Mouse (Mus musculus) kidney, adult 11 months (tissue): ENCODE data around the gene Lrpap1.
A peak's percentile ranks its signal among the peaks of the same experiment; 100 is the strongest.

Experiments used
- DNase-seq: peaks from one replicate; pipeline ENCODE4 v3.0.0; 2022

Gene Lrpap1

GRCm38 (mm10) chr5:35104960-35105921, at the start of gene Lrpap1:
Lrpap1 (minus strand) TSS chr5:35105766.
- peak; percentile 83 for DNase-seq

- no peak for DNase-seq
Measured at GRCm38 (mm10) chr5:35149939-35150338, 44.4 kb upstream of the Lrpap1 start.

- DNase-seq = no peak
Measured at GRCm38 (mm10) chr5:35149526-35149925, 44.0 kb upstream of the Lrpap1 start.

DNA sequence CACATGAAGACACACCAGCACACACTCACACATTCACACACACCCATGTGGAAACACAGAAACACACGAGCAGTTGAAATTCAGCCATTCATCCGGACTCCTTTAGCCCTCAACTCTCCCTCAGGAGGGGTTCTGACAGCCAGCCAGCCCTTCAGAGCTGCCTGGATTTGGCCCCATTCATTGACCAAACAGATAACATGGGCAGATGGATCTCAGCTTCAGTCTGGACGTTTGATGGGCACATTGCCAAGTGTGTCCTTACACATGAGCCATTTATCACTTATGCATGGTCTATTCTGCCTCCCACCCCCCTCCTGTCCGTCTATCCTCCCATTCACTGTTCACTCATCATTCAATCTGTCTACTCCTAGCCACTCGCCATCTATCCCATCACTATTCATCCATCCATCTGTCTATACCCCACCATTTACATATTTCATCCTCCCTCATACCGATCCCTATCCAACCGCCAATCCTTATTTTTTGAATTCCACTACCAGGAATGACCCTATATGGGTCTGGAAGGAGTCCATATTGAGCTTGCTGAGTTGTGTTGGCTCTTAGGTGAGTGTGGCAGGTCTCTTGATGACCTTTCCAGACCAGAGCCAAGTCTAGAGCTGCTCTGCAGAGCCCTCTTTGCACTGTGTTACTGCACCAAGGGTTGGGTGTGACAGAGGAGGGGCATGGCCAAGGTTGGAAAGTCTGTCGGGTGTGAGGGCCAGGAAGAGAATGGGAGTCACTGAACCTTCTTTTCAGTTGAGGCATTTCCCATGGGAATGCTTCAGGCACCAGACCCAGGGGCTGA, 42.6 kb upstream of the Lrpap1 start:
- no peak for DNase-seq

GRCm38 (mm10) chr5:35147155-35147962, 41.8 kb upstream of the Lrpap1 start:
- DNase-seq = no peak

DNA sequence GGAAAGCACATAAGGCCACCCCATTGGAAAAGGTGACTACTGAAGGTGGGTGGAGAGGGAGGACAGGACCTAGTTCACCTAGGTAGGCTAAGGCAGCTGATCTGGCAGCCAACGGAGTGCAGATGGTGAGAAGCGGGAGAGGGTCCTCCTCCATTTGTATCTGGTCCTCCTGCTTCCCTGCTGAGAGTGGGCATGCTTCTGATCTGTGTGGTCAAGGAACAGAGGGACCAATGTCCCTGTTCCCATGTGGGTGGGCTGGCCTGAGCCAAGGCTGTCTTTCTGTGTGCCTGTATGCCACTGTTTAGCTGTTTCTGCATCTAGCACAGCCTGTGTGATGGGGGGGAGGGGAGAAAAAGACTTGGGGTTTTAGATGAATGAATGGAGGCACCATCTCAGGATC, 41.2 kb upstream of the Lrpap1 start:
- DNase-seq = no peak

- DNase-seq = no peak
Measured at GRCm38 (mm10) chr5:35144716-35145115, 39.1 kb upstream of the Lrpap1 start.

DNA sequence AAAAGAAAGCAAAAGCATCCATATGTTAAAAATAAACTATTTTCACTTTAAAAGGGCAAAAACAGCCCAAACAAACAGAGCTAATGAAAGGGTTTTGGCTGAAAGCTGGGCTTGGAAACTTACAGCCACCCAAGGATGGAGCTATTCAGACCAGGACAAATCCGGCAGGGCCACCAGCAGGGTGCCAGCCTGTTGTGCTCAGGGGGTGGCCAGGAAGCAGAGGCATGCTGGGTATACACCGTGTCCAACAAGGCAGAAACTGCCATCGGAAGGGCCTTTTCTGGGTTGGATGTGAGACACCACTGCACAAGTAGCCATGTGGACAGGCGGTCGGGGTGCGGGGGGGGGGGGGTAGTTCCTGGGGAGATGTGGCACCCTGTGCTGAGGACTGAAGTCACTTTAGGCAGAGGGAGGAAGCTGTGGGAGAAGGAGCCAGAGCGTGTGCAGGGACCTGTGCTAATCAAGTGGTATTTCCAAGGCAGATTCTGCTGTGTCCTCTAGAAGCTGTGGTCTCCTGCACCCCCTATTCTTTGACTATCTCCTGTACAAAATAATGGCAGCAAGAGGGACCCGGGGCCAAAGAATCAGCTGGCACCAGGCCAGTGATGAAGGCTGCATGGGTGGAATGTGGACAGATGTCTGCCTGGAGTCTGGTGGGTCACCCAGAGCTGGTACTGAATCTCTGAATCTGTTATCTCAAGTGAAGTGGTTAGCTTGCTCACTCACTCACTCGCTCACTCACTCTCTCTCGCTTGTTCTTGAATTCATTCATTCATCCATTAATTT, 38.1 kb upstream of the Lrpap1 start:
- DNase-seq = no peak

- DNase-seq = no peak
Measured at GRCm38 (mm10) chr5:35142910-35143309, 37.3 kb upstream of the Lrpap1 start.

DNA sequence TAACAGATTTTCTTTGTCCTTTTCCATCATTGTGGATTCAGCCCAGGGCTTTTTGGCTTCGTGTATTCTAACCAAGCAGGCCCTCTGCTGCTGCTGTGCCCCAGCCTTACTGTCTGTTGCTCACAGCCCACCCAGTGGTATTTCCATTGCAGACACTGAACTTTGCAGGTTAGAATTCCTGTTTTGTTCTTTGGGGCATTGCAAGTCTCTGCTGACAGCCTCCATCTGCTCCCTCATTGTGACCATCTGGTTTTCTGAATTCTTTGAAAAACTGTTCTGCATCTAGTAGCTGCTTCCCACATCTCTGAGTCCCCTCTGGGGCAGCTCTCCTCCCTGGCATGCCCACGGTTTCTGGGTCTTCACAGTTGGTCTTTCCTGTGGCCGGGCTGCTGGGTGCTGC, 35.8 kb upstream of the Lrpap1 start:
- no peak for DNase-seq

GRCm38 (mm10) chr5:35138183-35138611, 32.6 kb upstream of the Lrpap1 start:
- DNase-seq = no peak

DNA sequence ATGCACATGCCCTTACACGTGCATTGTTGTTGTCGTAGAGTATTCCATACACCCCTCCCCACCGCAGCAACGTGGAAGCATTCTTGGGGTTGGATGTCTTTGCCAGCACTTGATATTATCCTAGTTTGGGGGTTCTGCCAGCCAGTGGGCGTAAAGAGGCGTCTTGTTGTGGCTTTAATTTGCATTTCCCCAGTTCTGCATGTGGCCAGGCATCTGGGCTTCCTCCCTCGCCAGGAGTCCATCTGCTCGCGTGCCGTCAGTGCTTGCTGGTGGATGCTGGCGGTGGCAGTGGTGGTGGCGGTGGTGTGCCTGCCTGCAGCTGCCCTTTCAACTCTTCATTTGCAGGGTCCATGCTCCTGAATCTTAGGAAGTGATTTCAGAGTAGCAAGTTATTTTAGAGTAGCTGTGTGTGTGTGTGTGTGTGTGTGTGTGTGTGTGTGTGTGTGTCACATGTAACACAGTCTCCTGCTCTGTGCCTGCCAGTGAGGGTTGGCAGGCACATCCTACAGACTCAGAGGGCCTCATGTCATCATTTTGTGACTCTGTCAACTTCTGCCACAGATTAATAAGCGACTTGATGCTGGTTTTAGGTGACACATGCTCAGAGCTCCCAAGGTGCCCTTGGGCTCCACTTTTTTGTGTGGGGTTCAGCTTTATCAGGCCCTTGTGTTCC, 32.1 kb upstream of the Lrpap1 start:
- DNase-seq = no peak

DNA sequence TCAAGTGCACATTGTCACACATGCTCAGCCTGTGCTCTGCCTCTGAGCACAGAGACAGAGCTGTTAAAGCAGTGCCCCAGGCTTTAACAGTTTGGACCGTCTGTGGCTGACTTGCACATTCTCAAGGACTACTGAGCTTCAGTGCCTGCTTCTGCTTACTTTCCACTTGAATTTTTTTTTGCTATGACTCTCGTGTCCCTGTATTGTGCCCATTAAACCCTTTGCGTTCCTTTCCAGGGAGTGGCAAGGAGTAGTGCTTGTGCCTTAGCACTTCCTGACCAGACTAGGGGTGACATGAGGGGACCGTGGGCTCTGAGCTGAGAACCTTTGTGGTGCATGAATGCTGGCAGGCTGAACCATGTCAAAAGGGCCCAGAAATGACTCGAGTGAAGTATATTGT, 30.3 kb upstream of the Lrpap1 start:
- no peak for DNase-seq

DNA sequence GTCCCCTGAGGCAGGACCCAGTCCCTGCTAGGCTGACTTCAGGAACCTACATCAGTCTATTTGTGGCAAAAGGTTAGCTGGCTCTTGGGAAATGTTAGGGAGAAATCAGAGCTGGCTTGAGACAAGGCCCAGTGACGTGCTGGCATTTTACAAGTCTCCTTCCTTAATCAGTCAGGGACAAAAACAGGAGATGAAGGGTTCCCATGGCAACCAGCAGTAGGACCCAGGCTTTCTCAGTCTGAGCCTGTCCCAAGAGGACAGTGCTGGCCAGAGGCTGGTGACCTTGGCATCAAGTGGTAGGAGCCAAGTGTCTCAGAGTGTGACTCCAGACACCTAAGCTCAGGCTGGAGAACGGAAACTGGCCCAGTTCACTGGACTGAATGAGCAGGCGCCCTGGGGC, 28.7 kb upstream of the Lrpap1 start:
- no peak for DNase-seq

- DNase-seq = no peak
Measured at GRCm38 (mm10) chr5:35133468-35133867, 27.9 kb upstream of the Lrpap1 start.

GRCm38 (mm10) chr5:35132278-35132980, 26.9 kb upstream of the Lrpap1 start:
- no peak for DNase-seq

DNA sequence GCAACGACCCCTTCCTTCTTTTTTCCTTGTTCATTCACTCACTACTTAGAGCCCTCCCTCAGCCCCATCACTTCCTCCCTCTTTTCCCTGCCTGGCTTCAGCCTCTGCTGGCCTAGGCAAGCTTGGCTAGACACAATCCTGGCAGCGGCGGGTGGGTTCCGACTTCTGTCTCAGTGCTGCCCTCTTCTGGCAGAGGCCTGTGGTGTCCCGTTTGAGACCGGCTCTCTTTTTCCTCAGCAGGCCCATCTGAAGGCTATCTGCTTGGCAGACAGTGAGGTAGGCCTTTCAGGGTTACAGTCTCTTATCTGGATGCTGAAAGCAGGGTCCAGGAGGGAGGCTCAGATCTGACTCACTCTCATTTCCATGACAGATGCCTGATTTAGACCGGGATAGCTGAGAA, 26.2 kb upstream of the Lrpap1 start:
- peak; percentile 75 for DNase-seq

- DNase-seq = no peak
Measured at GRCm38 (mm10) chr5:35131237-35131636, 25.7 kb upstream of the Lrpap1 start.

- DNase-seq = no peak
Measured at GRCm38 (mm10) chr5:35129767-35130191, 24.2 kb upstream of the Lrpap1 start.

DNA sequence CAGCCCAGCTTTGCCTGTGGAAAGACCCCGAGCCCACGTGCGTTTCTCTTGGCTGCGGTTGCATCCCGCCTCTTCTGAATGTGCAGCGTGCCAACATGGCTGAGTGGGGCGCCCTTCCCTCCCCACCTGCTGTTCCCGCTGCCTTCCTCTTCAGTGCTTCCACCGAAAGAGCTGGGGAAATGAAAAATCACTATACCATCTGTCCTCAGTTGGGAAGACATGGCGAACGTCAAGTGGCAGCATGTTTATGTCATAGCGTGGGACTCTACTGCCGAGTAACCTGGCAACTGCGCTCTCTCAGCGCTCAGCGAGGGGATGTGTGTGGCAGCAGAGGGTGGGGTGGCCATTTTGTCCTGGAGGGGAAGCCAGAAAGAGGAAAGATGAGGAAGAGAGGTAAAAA, 23.6 kb upstream of the Lrpap1 start:
- no peak for DNase-seq

GRCm38 (mm10) chr5:35120024-35120423, 14.5 kb upstream of the Lrpap1 start:
- DNase-seq = no peak
